Mouse (Mus musculus) embryonic facial prominence, embryonic 12.5 days (tissue): ENCODE measurements around the gene Aldh6a1. TPM values are rescaled to one million over a fixed set of nuclear protein-coding genes. Genes with fewer than 3 reads are reported as not detected.

Source experiments
- ATAC-seq: fragments of 200-750 bp; cut with Nextera tagmentation; 2 replicates; pipeline ENCODE4 v1.8.0; 2017; ENCODE audit not compliant: insufficient number of reproducible peaks, insufficient read depth, low FRiP score, low TSS enrichment
- H3K27ac ChIP-seq: fragments of 300-500 bp; sonication (generic); 2 replicates; pipeline ENCODE4 v1.5.1; 2016; ENCODE audit warnings: mild to moderate bottlenecking
- H3K27me3 ChIP-seq: fragments of 300-500 bp; sonication (generic); 2 replicates; pipeline ENCODE4 v1.6.1; 2016; ENCODE audit warnings: mild to moderate bottlenecking, moderate library complexity
- H3K36me3 ChIP-seq: fragments of 300-500 bp; sonication (generic); 2 replicates; pipeline ENCODE4 v1.6.1; 2016; ENCODE audit warnings: mild to moderate bottlenecking
- H3K4me1 ChIP-seq: fragments of 300-500 bp; sonication (generic); 2 replicates; pipeline ENCODE4 v1.6.1; 2016
- H3K4me2 ChIP-seq: fragments of 300-500 bp; sonication (generic); replicated peaks from 2 replicates; pipeline ENCODE4 v1.6.1; 2016; ENCODE audit warnings: mild to moderate bottlenecking, moderate library complexity
- H3K4me3 ChIP-seq: fragments of 300-500 bp; sonication (generic); 2 replicates; pipeline ENCODE4 v1.5.1; 2016; ENCODE audit warnings: mild to moderate bottlenecking
- H3K9ac ChIP-seq: fragments of 300-500 bp; sonication (generic); 2 replicates; pipeline ENCODE4 v1.6.1; 2016; ENCODE audit warnings: mild to moderate bottlenecking, moderate library complexity
- H3K9me3 ChIP-seq: fragments of 300-500 bp; sonication (generic); 2 replicates; pipeline ENCODE4 v1.6.1; 2016; ENCODE audit warnings: mild to moderate bottlenecking, moderate library complexity
- WGBS: fragments of 180-500 bp; shearing (Covaris S2); methylation state at CpG from one replicate; pipeline ENCODE4 v1.1.7; 2016; 5-methylcytosine and 5-hydroxymethylcytosine counted together
- polyA plus RNA-seq: library from polyadenylated mRNA; unstranded; fragments of >200 nt; fragmentation: Nextera tagmentation; extraction: Ambion mirVana; gene quantifications from 2 replicates; pipeline ENCODE4 v1.2.1, GENCODE M21; 2016

Gene Aldh6a1
- polyA plus RNA-seq, 1 experiment from 2014 or later = 35.2 TPM

DNA sequence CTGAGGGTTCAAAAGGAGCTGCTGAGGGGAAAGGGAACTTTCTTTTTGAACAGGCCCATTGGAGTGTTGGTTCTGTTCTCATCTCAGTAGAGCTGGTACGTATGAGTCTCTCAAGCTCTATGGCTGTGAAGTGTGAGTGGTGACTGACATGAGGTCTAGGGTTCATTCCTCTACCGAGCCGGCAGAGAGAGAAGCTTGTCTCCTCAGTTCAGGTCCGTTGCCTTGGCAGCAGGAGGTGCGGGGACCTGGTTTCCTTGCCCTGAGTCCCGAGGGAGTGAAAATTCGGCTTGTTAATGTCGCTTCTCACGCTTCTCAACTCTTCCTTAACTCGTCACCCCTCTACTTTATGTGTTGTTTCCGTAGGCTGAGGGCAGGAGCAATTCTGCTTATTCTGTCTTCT is 997 bp upstream of the Aldh6a1 start:
- no peak for ATAC-seq
- peaks cover 17% of the 10 kb centered on the region for H3K4me1 ChIP-seq

DNA sequence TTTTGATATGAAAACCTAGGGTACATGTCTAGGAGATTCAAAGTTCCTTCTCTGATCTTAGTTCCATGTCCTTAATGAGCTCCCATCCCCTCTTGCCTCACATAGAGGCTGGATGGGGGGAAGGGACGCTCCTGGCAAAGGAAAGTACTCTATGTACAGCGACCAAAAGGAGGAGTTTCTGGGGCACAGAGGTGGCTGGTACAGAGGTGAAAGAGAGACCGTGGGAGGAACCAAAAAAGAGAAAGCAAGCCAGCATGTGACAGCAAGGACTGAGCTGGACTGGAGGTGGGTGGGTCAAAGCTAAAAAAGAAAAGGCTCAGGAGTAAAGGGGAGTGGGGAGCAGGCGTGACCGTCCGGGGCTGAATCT is 470 bp downstream of the Aldh6a1 start:
- Histone ChIP-seq H3K9me3 (no peaks in the 10 kb centered on the region), H3K4me2 (peak overlapping the region; percentile 82), H3K27ac (no peak overlapping the region; the same call in 1 of the 2 replicates), H3K27me3 (0 out of 2 replicates have a peak, but pooled peaks cover 3% of the 10 kb centered on the region), H3K4me1 (peaks cover 17% of the 10 kb centered on the region), H3K4me3 (peak overlapping the region; percentile 90), H3K9ac (peak overlapping the region; percentile 50), H3K36me3 (no peaks in the 10 kb centered on the region)
- ATAC-seq = no peak
- WGBS = 0% methylated on average over 6 of the region's 6 CpGs

More for the DNA sequence above, 997 bp upstream of the Aldh6a1 start:
- Histone ChIP-seq H3K9me3 (no peaks in the 10 kb centered on the region), H3K9ac (peak overlapping the region; percentile 60), H3K27ac (no peak overlapping the region), H3K36me3 (no peaks in the 10 kb centered on the region), H3K27me3 (0 out of 2 replicates have a peak, but pooled peaks cover 3% of the 10 kb centered on the region), H3K4me3 (peak overlapping the region; percentile 90), H3K4me2 (peak overlapping the region; percentile 82)
- 2% methylated on average over 11 of the region's 11 CpGs for WGBS

DNA sequence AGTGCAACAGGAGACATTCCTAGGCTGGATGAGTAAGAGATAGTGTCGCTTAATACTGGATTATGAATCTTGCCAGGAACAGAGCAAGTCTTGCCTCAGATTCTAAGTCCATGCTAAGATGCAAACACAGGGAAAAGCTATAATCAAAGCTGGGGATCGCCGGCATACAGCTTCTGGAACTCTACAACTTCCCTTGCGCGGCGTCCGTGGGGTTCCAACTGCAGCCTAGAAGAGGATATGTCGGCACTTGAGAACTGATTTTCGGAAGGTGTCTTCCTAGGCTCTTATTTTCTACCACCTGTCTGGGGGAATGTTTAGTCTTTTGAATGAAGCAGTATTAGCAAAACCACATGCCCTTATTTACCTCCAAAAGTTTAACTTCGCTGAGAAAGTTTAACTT is 917 bp downstream of the Aldh6a1 start:
- Histone ChIP-seq H3K9me3 (no peaks in the 10 kb centered on the region), H3K27ac (no peak overlapping the region), H3K9ac (peak overlapping the region; percentile 50; the same call in 1 of the 2 replicates), H3K4me1 (peaks cover 17% of the 10 kb centered on the region), H3K4me2 (peak overlapping the region; percentile 82), H3K27me3 (0 out of 2 replicates have a peak, but pooled peaks cover 3% of the 10 kb centered on the region), H3K4me3 (peak overlapping the region; percentile 90; the same call in 1 of the 2 replicates), H3K36me3 (no peaks in the 10 kb centered on the region)
- ATAC-seq = no peak
- WGBS = 48% methylated on average over 10 of the region's 10 CpGs

DNA sequence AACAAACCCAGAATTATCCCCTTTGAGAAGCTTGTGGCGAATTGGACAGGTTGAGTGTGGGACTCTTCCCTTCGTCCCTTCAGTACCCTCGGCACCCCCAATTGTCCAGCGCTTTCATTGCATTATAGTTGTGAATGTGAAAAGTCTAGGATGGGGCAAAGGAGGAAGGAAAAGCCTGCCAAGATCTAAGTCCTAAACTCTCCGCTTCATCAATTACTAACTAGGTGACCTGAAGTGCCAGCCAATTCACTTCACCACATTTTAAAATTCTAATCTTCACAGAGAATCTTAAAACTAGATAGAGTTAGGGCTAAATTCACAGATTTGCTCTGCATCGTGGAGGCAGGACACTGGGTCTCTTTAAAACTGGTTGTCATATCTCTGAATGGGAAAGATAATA is 2.6 kb downstream of the Aldh6a1 start:
- no peak for ATAC-seq
- no peak overlapping the region for H3K9ac ChIP-seq
- no peak overlapping the region for H3K4me2 ChIP-seq
- H3K4me3 ChIP-seq = no peak overlapping the region
- 0 out of 2 replicates have a peak, but pooled peaks cover 3% of the 10 kb centered on the region for H3K27me3 ChIP-seq
- H3K4me1 ChIP-seq = peaks cover 17% of the 10 kb centered on the region
- H3K9me3 ChIP-seq = no peaks in the 10 kb centered on the region
- no peaks in the 10 kb centered on the region for H3K36me3 ChIP-seq
- 77% methylated on average over 6 of the region's 6 CpGs for WGBS
- H3K27ac ChIP-seq = no peak overlapping the region

DNA sequence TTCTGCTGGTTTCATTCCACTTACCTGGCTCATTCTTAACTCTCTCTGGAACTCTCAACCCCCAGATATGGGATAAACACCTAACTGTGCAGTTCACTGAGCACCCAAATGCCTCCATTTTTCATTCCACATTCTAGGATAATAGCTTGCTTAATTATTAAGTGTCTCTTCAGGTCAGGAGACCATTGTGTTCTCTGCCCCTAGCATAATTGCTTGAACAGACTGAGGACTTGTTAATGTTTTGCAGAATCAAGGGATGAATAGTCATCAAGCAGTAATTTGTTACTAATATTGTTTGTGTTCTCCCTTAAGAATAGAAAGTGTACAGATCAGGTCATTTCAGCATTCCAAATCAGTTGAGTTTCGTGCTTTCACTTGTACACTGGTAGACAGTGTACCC is 3.4 kb downstream of the Aldh6a1 start:
- Histone ChIP-seq H3K9me3 (no peaks in the 10 kb centered on the region), H3K27me3 (0 out of 2 replicates have a peak, but pooled peaks cover 3% of the 10 kb centered on the region), H3K27ac (no peak overlapping the region), H3K36me3 (no peaks in the 10 kb centered on the region), H3K4me3 (no peak overlapping the region), H3K4me1 (peaks cover 14% of the 10 kb centered on the region), H3K4me2 (no peak overlapping the region), H3K9ac (no peak overlapping the region)
- no peak for ATAC-seq
- WGBS = 79% methylated on average over 1 of the region's 1 CpGs

DNA sequence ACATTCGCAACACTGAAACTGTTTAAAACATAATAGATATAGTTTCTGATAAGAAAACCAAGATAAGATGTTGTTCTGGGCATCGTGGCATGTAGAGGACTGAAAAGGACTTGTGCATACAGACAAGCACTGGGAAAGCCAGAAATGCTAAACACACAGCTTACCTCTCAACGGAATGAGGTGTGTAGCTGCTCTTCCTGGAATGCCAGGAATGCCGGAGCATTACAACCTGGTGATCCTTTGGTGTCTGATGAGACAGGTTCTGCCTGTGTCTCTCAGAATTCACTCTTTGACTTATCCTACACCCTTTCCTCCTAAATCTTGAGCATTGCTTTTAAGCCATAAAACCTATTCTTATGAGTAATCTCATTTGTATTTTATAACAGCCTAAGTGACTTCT is 8.3 kb downstream of the Aldh6a1 start:
- no peaks in the 10 kb centered on the region for H3K9me3 ChIP-seq
- no peaks in the 10 kb centered on the region for H3K36me3 ChIP-seq
- no peak for ATAC-seq
- H3K4me3 ChIP-seq = no peak overlapping the region
- H3K27ac ChIP-seq = no peak overlapping the region
- 0 out of 2 replicates have a peak, but pooled peaks cover 3% of the 10 kb centered on the region for H3K27me3 ChIP-seq
- WGBS = 68% methylated on average over 4 of the region's 4 CpGs
- no peak overlapping the region for H3K4me2 ChIP-seq
- no peaks in the 10 kb centered on the region for H3K4me1 ChIP-seq
- no peak overlapping the region for H3K9ac ChIP-seq

DNA sequence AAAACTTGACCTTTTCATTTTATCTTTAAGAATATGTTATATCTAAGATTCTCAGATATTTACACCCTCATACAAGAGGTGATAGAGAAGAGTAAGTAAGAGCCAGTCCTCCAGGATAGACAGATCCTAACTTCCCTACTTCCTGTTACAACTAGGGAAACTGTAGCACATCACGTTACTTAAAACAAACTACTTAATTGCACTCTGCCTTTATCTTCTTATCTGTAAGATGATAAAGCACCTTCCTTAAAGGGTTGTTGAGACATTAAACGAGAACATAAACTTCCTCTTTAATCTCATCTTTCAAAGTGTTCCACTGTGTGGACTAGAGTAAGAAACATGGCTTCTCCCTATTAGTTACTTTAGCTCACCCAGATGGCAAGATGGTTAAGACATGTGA is 12.1 kb downstream of the Aldh6a1 start:
- no peaks in the 10 kb centered on the region for H3K9me3 ChIP-seq
- ATAC-seq = no peak
- 67% methylated on average over 2 of the region's 2 CpGs for WGBS
- no peak overlapping the region for H3K4me3 ChIP-seq
- H3K27me3 ChIP-seq = no peaks in the 10 kb centered on the region
- H3K4me2 ChIP-seq = no peak overlapping the region
- no peak overlapping the region for H3K27ac ChIP-seq
- no peak overlapping the region for H3K9ac ChIP-seq
- no peaks in the 10 kb centered on the region for H3K4me1 ChIP-seq
- no peaks in the 10 kb centered on the region for H3K36me3 ChIP-seq

DNA sequence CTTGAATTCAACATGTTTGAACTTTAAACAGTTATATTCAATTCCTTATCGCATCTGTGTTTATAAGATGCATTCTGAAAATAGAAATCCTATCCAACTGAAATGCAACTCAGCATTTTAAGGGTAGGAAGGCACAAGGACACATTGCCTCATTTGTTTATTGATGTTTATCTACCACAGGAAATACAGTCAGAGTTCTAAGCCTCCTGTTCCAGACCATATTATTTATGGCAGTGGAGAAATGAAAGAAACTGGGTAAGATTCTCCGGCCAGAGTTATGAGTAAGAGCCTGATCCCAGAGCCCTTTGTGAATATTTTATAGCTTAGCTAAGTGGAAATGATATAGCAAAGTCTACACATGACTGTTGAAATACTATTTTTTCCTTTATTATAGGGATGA is 21.0 kb downstream of the Aldh6a1 start:
- Histone ChIP-seq H3K27me3 (no peaks in the 10 kb centered on the region), H3K9ac (no peak overlapping the region), H3K27ac (no peak overlapping the region), H3K9me3 (no peaks in the 10 kb centered on the region), H3K4me1 (no peaks in the 10 kb centered on the region), H3K4me3 (no peak overlapping the region), H3K4me2 (no peak overlapping the region), H3K36me3 (0 out of 2 replicates have a peak, but pooled peaks cover 9% of the 10 kb centered on the region)
- ATAC-seq = no peak
- 89% methylated on average over 2 of the region's 2 CpGs for WGBS

DNA sequence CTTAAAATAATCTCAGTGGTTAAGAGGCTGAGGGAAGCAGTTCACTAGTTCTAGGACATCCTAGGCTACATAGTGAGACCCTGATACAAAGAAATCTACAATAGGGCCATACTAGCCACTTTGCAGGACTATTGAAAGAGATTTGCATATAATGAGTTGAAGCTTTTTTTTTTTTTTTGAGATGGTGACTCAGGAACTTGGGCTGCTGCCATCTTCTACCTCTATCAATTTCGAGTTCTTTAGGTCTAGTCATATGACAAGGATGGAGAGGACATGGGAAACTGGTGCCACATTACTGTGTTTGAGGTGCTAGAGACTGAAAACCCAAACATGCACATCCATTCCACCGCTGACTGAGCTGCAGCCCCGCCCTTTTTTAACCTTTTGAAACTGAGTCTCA is 26.8 kb downstream of the Aldh6a1 start:
- Histone ChIP-seq H3K4me1 (no peaks in the 10 kb centered on the region), H3K27ac (no peak overlapping the region), H3K36me3 (no peaks in the 10 kb centered on the region), H3K9me3 (no peaks in the 10 kb centered on the region), H3K4me2 (no peak overlapping the region), H3K4me3 (no peak overlapping the region), H3K27me3 (no peaks in the 10 kb centered on the region; the same call in 1 of the 2 replicates), H3K9ac (no peak overlapping the region)
- WGBS = 58% methylated on average over 3 of the region's 3 CpGs
- ATAC-seq = no peak

DNA sequence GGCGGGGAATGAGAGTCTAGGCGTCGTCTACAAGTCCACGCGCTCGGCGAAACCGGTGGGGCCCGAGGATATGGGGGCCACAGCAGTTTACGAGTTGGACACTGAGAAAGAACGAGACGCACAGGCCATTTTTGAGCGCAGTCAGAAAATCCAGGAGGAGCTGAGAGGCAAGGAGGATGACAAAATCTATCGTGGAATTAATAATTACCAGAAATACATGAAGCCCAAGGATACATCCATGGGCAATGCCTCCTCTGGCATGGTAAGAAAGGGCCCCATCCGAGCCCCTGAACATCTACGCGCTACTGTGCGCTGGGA is 33.2 kb downstream of the Aldh6a1 start:
- Histone ChIP-seq H3K4me3 (peak overlapping the region; percentile 47), H3K4me2 (peak overlapping the region; percentile 60), H3K27ac (0 out of 2 replicates have a peak overlapping the region, but pooled peaks have one; percentile 24)

DNA sequence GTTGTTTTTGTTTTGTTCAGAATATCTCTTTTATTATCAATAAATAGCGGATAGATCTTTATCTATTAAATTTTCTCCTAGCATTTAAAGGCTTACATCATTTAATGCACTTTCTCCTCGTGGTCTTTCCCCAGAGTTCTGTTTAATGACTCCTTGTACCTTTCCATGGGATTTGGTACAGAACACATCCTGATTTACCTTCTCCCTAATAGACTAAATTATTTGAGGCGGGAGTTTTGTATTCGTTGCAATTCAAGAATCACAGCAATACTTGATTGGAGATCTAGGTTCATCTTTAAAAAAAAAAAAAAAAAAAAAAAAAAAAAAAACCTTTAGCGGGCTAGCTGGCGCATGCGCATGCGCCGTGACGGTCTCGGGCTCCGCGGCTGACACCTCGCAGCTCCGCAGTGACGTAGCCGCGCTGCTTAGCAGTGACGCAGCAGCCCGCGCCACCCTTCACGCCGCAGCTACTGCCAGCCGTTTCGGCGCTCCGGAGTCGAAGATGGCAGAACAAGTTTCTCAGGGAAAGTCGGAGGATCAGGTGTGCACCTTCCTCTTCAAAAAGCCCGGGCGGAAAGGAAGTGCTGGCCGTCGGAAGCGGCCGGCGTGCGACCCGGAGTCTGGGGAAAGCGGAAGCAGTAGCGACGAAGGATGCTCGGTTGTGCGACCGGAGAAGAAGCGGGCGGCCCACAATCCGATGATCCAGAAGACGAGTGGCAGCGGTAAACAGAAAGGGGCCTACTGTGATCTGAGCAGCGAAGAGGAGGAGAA is 33.8 kb downstream of the Aldh6a1 start, which contains the start of gene Rnf113a2:
Rnf113a2 (plus strand) TSS at position 363 of the 771 bp plus-strand sequence.
- H3K36me3 ChIP-seq = no peaks in the 10 kb centered on the region
- no peak for ATAC-seq
- no peaks in the 10 kb centered on the region; the same call in 1 of the 2 replicates for H3K27me3 ChIP-seq
- H3K9ac ChIP-seq = peak within 1 kb of the TSS; percentile 56
- H3K4me3 ChIP-seq = peak within 1 kb of the TSS; percentile 47
- H3K9me3 ChIP-seq = no peaks in the 10 kb centered on the region
- H3K4me2 ChIP-seq = peak within 1 kb of the TSS; percentile 60
- 3% methylated on average over 50 of the region's 50 CpGs for WGBS
- 0 out of 2 replicates have a peak within 1 kb of the TSS, but pooled peaks have one; percentile 24 for H3K27ac ChIP-seq
- no peaks in the 10 kb centered on the region for H3K4me1 ChIP-seq

More for the DNA sequence above, 33.2 kb downstream of the Aldh6a1 start:
- peak overlapping the region; percentile 56 for H3K9ac ChIP-seq
- 35% methylated on average over 18 of the region's 18 CpGs for WGBS
- no peaks in the 10 kb centered on the region for H3K4me1 ChIP-seq
- no peak for ATAC-seq
- H3K9me3 ChIP-seq = no peaks in the 10 kb centered on the region
- H3K27me3 ChIP-seq = no peaks in the 10 kb centered on the region; the same call in 1 of the 2 replicates
- H3K36me3 ChIP-seq = no peaks in the 10 kb centered on the region
